Mouse (Mus musculus) hindbrain, embryonic 12.5 days (tissue): ENCODE results near the gene Akap6. TPM values are rescaled to one million over a fixed set of nuclear protein-coding genes. Genes with fewer than 3 reads are reported as not detected.

Experiments used
- ATAC-seq: fragments of 200-750 bp; cut with Nextera tagmentation; 2 replicates; pipeline ENCODE4 v1.8.0; 2017; ENCODE audit warnings: moderate TSS enrichment; ENCODE audit not compliant: low FRiP score
- H3K27ac ChIP-seq: fragments of 300-500 bp; sonication (generic); 2 replicates; pipeline ENCODE4 v1.5.1; 2016; ENCODE audit warnings: mild to moderate bottlenecking
- H3K27me3 ChIP-seq: fragments of 300-500 bp; sonication (generic); 2 replicates; pipeline ENCODE4 v1.6.1; 2016; ENCODE audit warnings: mild to moderate bottlenecking
- H3K36me3 ChIP-seq: fragments of 300-500 bp; sonication (generic); 2 replicates; pipeline ENCODE4 v1.6.1; 2016; ENCODE audit warnings: mild to moderate bottlenecking
- H3K4me1 ChIP-seq: fragments of 300-500 bp; sonication (generic); 2 replicates; pipeline ENCODE4 v1.6.1; 2016
- H3K4me2 ChIP-seq: fragments of 300-500 bp; sonication (generic); replicated peaks from 2 replicates; pipeline ENCODE4 v1.6.1; 2016; ENCODE audit warnings: mild to moderate bottlenecking
- H3K4me3 ChIP-seq: fragments of 300-500 bp; sonication (generic); 2 replicates; pipeline ENCODE4 v1.5.1; 2016; ENCODE audit warnings: mild to moderate bottlenecking
- H3K9ac ChIP-seq: fragments of 300-500 bp; sonication (generic); 2 replicates; pipeline ENCODE4 v1.6.1; 2016; ENCODE audit warnings: mild to moderate bottlenecking, moderate library complexity
- H3K9me3 ChIP-seq: fragments of 300-500 bp; sonication (generic); replicated peaks from 2 replicates; pipeline ENCODE4 v1.6.1; 2016; ENCODE audit warnings: mild to moderate bottlenecking
- WGBS: fragments of 180-500 bp; shearing (Covaris S2); methylation state at CpG from one replicate; pipeline ENCODE4 v1.1.7; 2016; 5-methylcytosine and 5-hydroxymethylcytosine counted together
- polyA plus RNA-seq: library from polyadenylated mRNA; unstranded; fragments of >200 nt; fragmentation: Nextera tagmentation; extraction: Ambion mirVana; gene quantifications from 2 replicates; pipeline ENCODE4 v1.2.1, GENCODE M21; 2016

Gene Akap6
- polyA plus RNA-seq, 1 experiment from 2014 or later, result 34.2 TPM

DNA sequence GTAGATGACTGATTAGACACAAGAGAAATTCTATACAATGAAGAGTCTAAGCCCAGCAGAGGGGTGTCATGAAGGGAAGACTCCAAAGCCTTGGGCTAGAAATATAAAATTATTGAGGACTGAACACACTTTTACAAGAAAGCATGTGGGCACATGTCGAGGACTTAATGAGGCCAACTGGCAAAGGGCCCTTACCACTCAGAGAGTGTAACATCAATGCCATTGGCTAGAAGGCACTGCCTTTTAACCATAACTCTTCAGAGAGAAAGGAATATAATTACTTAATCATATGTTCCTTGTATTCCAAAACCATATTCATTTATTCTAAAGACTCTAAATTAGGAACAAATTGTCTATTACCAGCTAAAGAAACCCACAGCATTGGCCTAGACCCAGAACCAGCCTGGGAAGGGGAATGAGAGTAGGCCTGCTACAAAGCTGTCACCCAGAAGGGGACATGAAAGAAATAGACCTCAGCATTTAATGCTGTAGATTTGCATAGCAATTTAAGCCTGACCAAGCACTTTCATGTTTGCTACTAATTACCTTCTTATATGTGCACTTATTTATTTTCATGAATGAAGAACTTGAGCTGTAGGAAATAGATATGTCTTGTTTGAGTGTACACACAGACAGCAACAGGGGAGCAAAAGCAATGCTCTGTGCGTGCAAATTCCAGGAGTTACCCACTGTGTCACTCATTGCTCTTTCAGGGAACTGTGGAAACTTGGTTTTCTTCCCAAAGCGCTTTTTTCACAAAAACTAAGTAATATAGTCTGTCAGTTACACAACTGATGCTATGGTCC is 377.6 kb downstream of the Akap6 start:
- no peak for ATAC-seq
- H3K36me3 ChIP-seq, result 0 out of 2 replicates have a peak, but pooled peaks cover 2% of the 10 kb centered on the region
- WGBS, result 89% methylated on average over 3 of the region's 3 CpGs
- no peak overlapping the region for H3K27ac ChIP-seq
- no peak overlapping the region for H3K9ac ChIP-seq
- H3K4me3 ChIP-seq, result no peak overlapping the region
- H3K4me1 ChIP-seq, result 0 out of 2 replicates have a peak, but pooled peaks cover 3% of the 10 kb centered on the region
- H3K27me3 ChIP-seq, result no peaks in the 10 kb centered on the region
- H3K9me3 ChIP-seq, result no peaks in the 10 kb centered on the region
- H3K4me2 ChIP-seq, result no peak overlapping the region

- H3K4me2 ChIP-seq, result no peak overlapping the region
- no peak for ATAC-seq
- no peaks in the 10 kb centered on the region for H3K27me3 ChIP-seq
- 75% methylated on average over 3 of the region's 3 CpGs for WGBS
- no peak overlapping the region for H3K9ac ChIP-seq
- H3K4me1 ChIP-seq, result no peaks in the 10 kb centered on the region
- H3K36me3 ChIP-seq, result no peaks in the 10 kb centered on the region
- H3K9me3 ChIP-seq, result no peaks in the 10 kb centered on the region
- no peak overlapping the region for H3K27ac ChIP-seq
- H3K4me3 ChIP-seq, result no peak overlapping the region
Observed at GRCm38 (mm10) chr12:53085789-53086188, 386.6 kb downstream of the Akap6 start.

GRCm38 (mm10) chr12:53112276-53112675 is 413.1 kb downstream of the Akap6 start:
- Histone ChIP-seq H3K36me3 (0 out of 2 replicates have a peak, but pooled peaks cover 3% of the 10 kb centered on the region), H3K4me1 (no peaks in the 10 kb centered on the region), H3K9ac (no peak overlapping the region), H3K27me3 (no peaks in the 10 kb centered on the region), H3K4me3 (no peak overlapping the region), H3K4me2 (no peak overlapping the region), H3K27ac (no peak overlapping the region), H3K9me3 (no peaks in the 10 kb centered on the region)
- no peak for ATAC-seq
- WGBS, result 66% methylated on average over 10 of the region's 10 CpGs

DNA sequence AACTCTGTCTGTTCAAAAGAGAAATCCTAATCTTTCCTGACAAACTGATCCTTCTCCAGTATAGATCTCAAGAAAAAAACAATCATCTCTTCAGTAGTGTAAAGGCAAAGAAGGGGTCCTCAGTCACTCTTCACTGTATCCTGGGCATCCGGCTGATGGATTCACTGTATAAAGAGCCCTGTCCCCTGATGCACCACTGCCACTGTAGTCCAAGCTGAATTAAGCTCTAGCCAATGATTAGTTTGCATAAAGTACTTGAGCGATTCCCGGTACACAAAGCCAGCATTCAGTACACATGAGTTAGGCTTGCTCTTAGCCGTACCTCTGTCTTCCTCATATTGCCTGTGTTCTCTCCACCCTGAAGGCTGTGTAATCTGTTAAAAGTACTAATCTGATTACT is 420.2 kb downstream of the Akap6 start:
- H3K36me3 ChIP-seq, result 0 out of 2 replicates have a peak, but pooled peaks cover 6% of the 10 kb centered on the region
- H3K9me3 ChIP-seq, result no peaks in the 10 kb centered on the region; the same call in 1 of the 2 replicates
- H3K27me3 ChIP-seq, result no peaks in the 10 kb centered on the region
- H3K4me1 ChIP-seq, result peaks cover 16% of the 10 kb centered on the region
- no peak overlapping the region for H3K27ac ChIP-seq
- no peak overlapping the region for H3K4me3 ChIP-seq
- H3K9ac ChIP-seq, result no peak overlapping the region
- no peak overlapping the region for H3K4me2 ChIP-seq
- 26% methylated on average over 4 of the region's 4 CpGs for WGBS
- no peak for ATAC-seq

- Histone ChIP-seq H3K4me2 (0 out of 2 replicates have a peak overlapping the region, but pooled peaks have one; percentile 3), H3K27me3 (no peaks in the 10 kb centered on the region), H3K27ac (peak overlapping the region; percentile 66), H3K36me3 (0 out of 2 replicates have a peak, but pooled peaks cover 6% of the 10 kb centered on the region), H3K4me3 (no peak overlapping the region), H3K4me1 (peaks cover 24% of the 10 kb centered on the region), H3K9me3 (no peaks in the 10 kb centered on the region; the same call in 1 of the 2 replicates), H3K9ac (no peak overlapping the region)
- 62% methylated on average over 7 of the region's 7 CpGs for WGBS
- peak; percentile 46; the same call in 1 of the 2 replicates for ATAC-seq
Observed at GRCm38 (mm10) chr12:53124131-53124530, 424.9 kb downstream of the Akap6 start.

GRCm38 (mm10) chr12:53124696-53125095 is 425.5 kb downstream of the Akap6 start:
- Histone ChIP-seq H3K36me3 (0 out of 2 replicates have a peak, but pooled peaks cover 6% of the 10 kb centered on the region), H3K27ac (peak overlapping the region; percentile 66), H3K4me3 (no peak overlapping the region), H3K9ac (no peak overlapping the region), H3K4me2 (0 out of 2 replicates have a peak overlapping the region, but pooled peaks have one; percentile 3), H3K4me1 (peaks cover 18% of the 10 kb centered on the region), H3K27me3 (no peaks in the 10 kb centered on the region), H3K9me3 (no peaks in the 10 kb centered on the region; the same call in 1 of the 2 replicates)
- no peak for ATAC-seq
- 29% methylated on average over 1 of the region's 1 CpGs for WGBS

DNA sequence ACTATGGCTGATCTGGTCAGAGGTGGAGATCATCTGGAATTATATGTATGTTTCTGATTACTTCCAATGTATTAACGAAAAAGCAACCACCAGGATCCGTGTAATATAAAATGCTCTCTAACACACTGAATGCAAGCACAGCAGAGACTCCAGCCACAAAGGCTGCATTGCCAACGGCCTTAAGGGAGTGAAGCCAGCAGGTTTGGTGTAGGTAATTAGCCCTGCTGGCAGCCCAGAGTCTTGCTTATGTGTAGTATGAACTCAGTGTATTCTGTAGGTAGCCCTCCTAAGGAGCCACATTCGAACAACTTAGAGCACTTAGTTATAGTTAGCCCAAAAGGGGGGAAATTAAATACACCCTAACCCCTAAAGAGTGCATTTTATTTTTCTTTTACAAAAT is 426.1 kb downstream of the Akap6 start:
- H3K4me2 ChIP-seq, result no peak overlapping the region
- no peaks in the 10 kb centered on the region for H3K27me3 ChIP-seq
- H3K4me1 ChIP-seq, result peaks cover 18% of the 10 kb centered on the region
- peak overlapping the region; percentile 66 for H3K27ac ChIP-seq
- no peak for ATAC-seq
- H3K9me3 ChIP-seq, result no peaks in the 10 kb centered on the region; the same call in 1 of the 2 replicates
- no peak overlapping the region for H3K4me3 ChIP-seq
- no peak overlapping the region for H3K9ac ChIP-seq
- H3K36me3 ChIP-seq, result 0 out of 2 replicates have a peak, but pooled peaks cover 6% of the 10 kb centered on the region
- 70% methylated on average over 4 of the region's 4 CpGs for WGBS

GRCm38 (mm10) chr12:53134196-53134595 is 435.0 kb downstream of the Akap6 start:
- H3K27ac ChIP-seq, result no peak overlapping the region
- H3K36me3 ChIP-seq, result peaks cover 1% of the 10 kb centered on the region; the same call in 1 of the 2 replicates
- H3K4me2 ChIP-seq, result no peak overlapping the region
- no peak overlapping the region for H3K4me3 ChIP-seq
- no peaks in the 10 kb centered on the region for H3K9me3 ChIP-seq
- H3K4me1 ChIP-seq, result no peaks in the 10 kb centered on the region
- H3K9ac ChIP-seq, result no peak overlapping the region
- no peaks in the 10 kb centered on the region for H3K27me3 ChIP-seq
- ATAC-seq, result no peak
- 77% methylated on average over 2 of the region's 2 CpGs for WGBS

DNA sequence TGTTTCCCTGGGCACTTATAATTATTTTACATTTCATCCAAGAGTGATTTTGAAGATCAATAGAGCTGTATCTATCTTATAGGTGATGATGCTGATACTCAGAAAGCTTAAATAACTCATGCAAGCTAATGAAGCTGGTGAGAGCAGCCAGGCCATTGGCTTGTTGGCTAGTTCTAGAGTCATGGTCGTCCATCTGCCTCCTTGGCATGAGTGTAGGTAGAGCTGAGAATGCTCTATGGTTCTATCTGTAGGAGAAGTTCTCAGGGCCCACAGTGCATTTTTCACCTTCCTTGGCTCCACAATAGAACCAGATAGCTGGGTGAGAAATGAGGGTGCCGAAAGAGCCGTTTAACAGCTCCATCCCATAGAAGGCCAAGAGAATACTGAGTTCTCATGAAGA is 438.1 kb downstream of the Akap6 start:
- Histone ChIP-seq H3K9ac (no peak overlapping the region), H3K4me1 (no peaks in the 10 kb centered on the region), H3K9me3 (no peaks in the 10 kb centered on the region), H3K4me2 (no peak overlapping the region), H3K36me3 (peaks cover 30% of the 10 kb centered on the region), H3K27ac (no peak overlapping the region), H3K4me3 (no peak overlapping the region), H3K27me3 (no peaks in the 10 kb centered on the region)
- ATAC-seq, result no peak
- WGBS, result 87% methylated on average over 3 of the region's 3 CpGs

- peaks cover 30% of the 10 kb centered on the region for H3K36me3 ChIP-seq
- no peak overlapping the region for H3K9ac ChIP-seq
- H3K4me1 ChIP-seq, result peaks cover 7% of the 10 kb centered on the region
- H3K4me3 ChIP-seq, result no peak overlapping the region
- H3K9me3 ChIP-seq, result no peaks in the 10 kb centered on the region
- WGBS, result 63% methylated on average over 6 of the region's 6 CpGs
- H3K27ac ChIP-seq, result 0 out of 2 replicates have a peak overlapping the region, but pooled peaks have one; percentile 8
- no peak for ATAC-seq
- H3K4me2 ChIP-seq, result no peak overlapping the region
- H3K27me3 ChIP-seq, result no peaks in the 10 kb centered on the region
Observed at GRCm38 (mm10) chr12:53144122-53144695, 445.0 kb downstream of the Akap6 start.

GRCm38 (mm10) chr12:53144760-53145159 is 445.6 kb downstream of the Akap6 start:
- H3K9ac ChIP-seq, result no peak overlapping the region
- H3K27me3 ChIP-seq, result no peaks in the 10 kb centered on the region
- H3K9me3 ChIP-seq, result no peaks in the 10 kb centered on the region; the same call in 1 of the 2 replicates
- 97% methylated on average over 10 of the region's 10 CpGs for WGBS
- H3K27ac ChIP-seq, result 0 out of 2 replicates have a peak overlapping the region, but pooled peaks have one; percentile 8
- H3K4me1 ChIP-seq, result peaks cover 7% of the 10 kb centered on the region
- no peak overlapping the region for H3K4me2 ChIP-seq
- H3K4me3 ChIP-seq, result no peak overlapping the region
- ATAC-seq, result no peak
- peaks cover 28% of the 10 kb centered on the region for H3K36me3 ChIP-seq

- H3K4me2 ChIP-seq, result no peak overlapping the region
- H3K9me3 ChIP-seq, result no peaks in the 10 kb centered on the region; the same call in 1 of the 2 replicates
- ATAC-seq, result no peak
- WGBS, result 70% methylated on average over 4 of the region's 4 CpGs
- H3K36me3 ChIP-seq, result peaks cover 24% of the 10 kb centered on the region
- no peak overlapping the region for H3K27ac ChIP-seq
- no peak overlapping the region for H3K4me3 ChIP-seq
- no peaks in the 10 kb centered on the region for H3K27me3 ChIP-seq
- peaks cover 7% of the 10 kb centered on the region for H3K4me1 ChIP-seq
- H3K9ac ChIP-seq, result no peak overlapping the region
Observed at GRCm38 (mm10) chr12:53145516-53145915, 446.3 kb downstream of the Akap6 start.
